Mouse (Mus musculus) bone marrow, adult 2 months (tissue): ENCODE data around the gene Ehd1.

ENCODE experiments used
- CTCF ChIP-seq: fragments of 200-500 bp; IDR thresholded peaks from 2 replicates; pipeline ENCODE4 v1.5.1; 2011; ENCODE audit warnings: low read length, control low read depth; ENCODE audit not compliant: control insufficient read depth, insufficient read depth
- POLR2A ChIP-seq: fragments of 200-500 bp; IDR thresholded peaks from 2 replicates; pipeline ENCODE4 v1.6.1; 2011; ENCODE audit warnings: low read depth, mild to moderate bottlenecking, control low read depth, low read length, borderline replicate concordance; ENCODE audit not compliant: control insufficient read depth

- TF ChIP-seq POLR2A (no peak), CTCF (no peak)
Observed at GRCm38 (mm10) chr19:6333761-6334595, 57.5 kb downstream of the Ehd1 start.
